Mouse (Mus musculus) heart, embryonic 13.5 days (tissue): ENCODE data around the gene Rcc1l. TPM values are rescaled to one million over a fixed set of nuclear protein-coding genes. Genes with fewer than 3 reads are reported as not detected.

Source experiments
- ATAC-seq: fragments of 200-750 bp; cut with Nextera tagmentation; 2 replicates; pipeline ENCODE4 v1.8.0; 2017; ENCODE audit warnings: moderate TSS enrichment; ENCODE audit not compliant: insufficient number of reproducible peaks, low FRiP score, low TSS enrichment; ENCODE audit errors: extremely low read depth
- H3K27ac ChIP-seq: fragments of 300-500 bp; sonication (generic); replicated peaks from 2 replicates; pipeline ENCODE4 v1.5.1; 2015; ENCODE audit warnings: moderate library complexity, mild to moderate bottlenecking, inconsistent platforms
- H3K27me3 ChIP-seq: fragments of 300-500 bp; sonication (generic); replicated peaks from 2 replicates; pipeline ENCODE4 v1.6.1; 2015; ENCODE audit warnings: mild to moderate bottlenecking, inconsistent platforms
- H3K36me3 ChIP-seq: fragments of 300-500 bp; sonication (generic); 2 replicates; pipeline ENCODE4 v1.6.1; 2015; ENCODE audit warnings: mild to moderate bottlenecking, inconsistent platforms
- H3K4me1 ChIP-seq: fragments of 300-500 bp; sonication (generic); 2 replicates; pipeline ENCODE4 v1.6.1; 2015; ENCODE audit warnings: inconsistent platforms
- H3K4me2 ChIP-seq: fragments of 300-500 bp; sonication (generic); 2 replicates; pipeline ENCODE4 v1.6.1; 2015; ENCODE audit warnings: inconsistent platforms, mild to moderate bottlenecking, moderate library complexity
- H3K4me3 ChIP-seq: fragments of 300-500 bp; sonication (generic); 2 replicates; pipeline ENCODE4 v1.5.1; 2015; ENCODE audit warnings: moderate library complexity, mild to moderate bottlenecking, inconsistent platforms
- H3K9ac ChIP-seq: fragments of 300-500 bp; sonication (generic); 2 replicates; pipeline ENCODE4 v1.6.1; 2015; ENCODE audit warnings: inconsistent platforms, mild to moderate bottlenecking, moderate library complexity
- H3K9me3 ChIP-seq: fragments of 300-500 bp; sonication (generic); 2 replicates; pipeline ENCODE4 v1.6.1; 2016; ENCODE audit warnings: inconsistent platforms
- WGBS: fragments of 180-500 bp; shearing (Covaris S2); methylation state at CpG from one replicate; pipeline ENCODE4 v1.1.7; 2015; ENCODE audit warnings: mixed read lengths; 5-methylcytosine and 5-hydroxymethylcytosine counted together
- polyA plus RNA-seq: library from polyadenylated mRNA; unstranded; fragments of >200 nt; fragmentation: Nextera tagmentation; extraction: Ambion mirVana; gene quantifications from 2 replicates; pipeline ENCODE4 v1.2.1, GENCODE M21; 2015

The Rcc1l gene
- polyA plus RNA-seq, 1 experiment from 2014 or later, result 24.3 TPM

- no peak for ATAC-seq
- peaks cover 20% of the 10 kb centered on the region for H3K36me3 ChIP-seq
- H3K27me3 ChIP-seq, result no peaks in the 10 kb centered on the region
- H3K9ac ChIP-seq, result no peak overlapping the region
- H3K4me1 ChIP-seq, result peaks cover 14% of the 10 kb centered on the region
- H3K27ac ChIP-seq, result no peak overlapping the region
- 71% methylated on average over 5 of the region's 5 CpGs for WGBS
- H3K9me3 ChIP-seq, result no peaks in the 10 kb centered on the region
- H3K4me2 ChIP-seq, result no peak overlapping the region
- no peak overlapping the region for H3K4me3 ChIP-seq
Observed at GRCm38 (mm10) chr5:134114981-134115380, 61.6 kb downstream of the Rcc1l start.

GRCm38 (mm10) chr5:134105829-134106228, 70.7 kb downstream of the Rcc1l start:
- ATAC-seq, result no peak
- Histone ChIP-seq H3K9ac (no peak overlapping the region), H3K4me2 (no peak overlapping the region), H3K4me3 (no peak overlapping the region), H3K4me1 (peaks cover 29% of the 10 kb centered on the region), H3K27ac (no peak overlapping the region), H3K9me3 (no peaks in the 10 kb centered on the region; the same call in 1 of the 2 replicates), H3K27me3 (no peaks in the 10 kb centered on the region), H3K36me3 (peaks cover 13% of the 10 kb centered on the region)
- 76% methylated on average over 8 of the region's 8 CpGs for WGBS

- peak overlapping the region; percentile 52; the same call in 1 of the 2 replicates for H3K9ac ChIP-seq
- no peak for ATAC-seq
- no peak overlapping the region for H3K4me2 ChIP-seq
- WGBS, result 48% methylated on average over 6 of the region's 6 CpGs
- peaks cover 43% of the 10 kb centered on the region for H3K4me1 ChIP-seq
- no peak overlapping the region for H3K4me3 ChIP-seq
- H3K27me3 ChIP-seq, result no peaks in the 10 kb centered on the region
- H3K9me3 ChIP-seq, result no peaks in the 10 kb centered on the region; the same call in 1 of the 2 replicates
- no peak overlapping the region; the same call in 1 of the 2 replicates for H3K27ac ChIP-seq
- H3K36me3 ChIP-seq, result peaks cover 8% of the 10 kb centered on the region
Observed at GRCm38 (mm10) chr5:134102720-134103119, 73.9 kb downstream of the Rcc1l start.

GRCm38 (mm10) chr5:134101883-134102282, 74.7 kb downstream of the Rcc1l start:
- H3K4me3 ChIP-seq, result no peak overlapping the region
- H3K9ac ChIP-seq, result peak overlapping the region; percentile 56; the same call in 1 of the 2 replicates
- no peak for ATAC-seq
- no peaks in the 10 kb centered on the region for H3K27me3 ChIP-seq
- H3K36me3 ChIP-seq, result peaks cover 8% of the 10 kb centered on the region
- H3K4me2 ChIP-seq, result 0 out of 2 replicates have a peak overlapping the region, but pooled peaks have one; percentile 93
- H3K27ac ChIP-seq, result no peak overlapping the region
- 34% methylated on average over 5 of the region's 5 CpGs for WGBS
- no peaks in the 10 kb centered on the region for H3K9me3 ChIP-seq
- peaks cover 43% of the 10 kb centered on the region for H3K4me1 ChIP-seq

GRCm38 (mm10) chr5:134101322-134101721, 75.3 kb downstream of the Rcc1l start:
- H3K9ac ChIP-seq, result peak overlapping the region; percentile 56; the same call in 1 of the 2 replicates
- H3K4me2 ChIP-seq, result peak overlapping the region; percentile 93
- H3K4me3 ChIP-seq, result no peak overlapping the region

GRCm38 (mm10) chr5:134100232-134100771, 76.3 kb downstream of the Rcc1l start:
- peak overlapping the region; percentile 95 for H3K9ac ChIP-seq
- peak overlapping the region; percentile 93 for H3K4me2 ChIP-seq
- ATAC-seq, result 0 out of 2 replicates have a peak, but pooled peaks have one; percentile 9
- WGBS, result 7% methylated on average over 17 of the region's 17 CpGs
- H3K36me3 ChIP-seq, result no peaks in the 10 kb centered on the region
- no peaks in the 10 kb centered on the region for H3K9me3 ChIP-seq
- H3K4me1 ChIP-seq, result peaks cover 43% of the 10 kb centered on the region
- H3K4me3 ChIP-seq, result peak overlapping the region; percentile 86
- H3K27ac ChIP-seq, result no peak overlapping the region
- no peaks in the 10 kb centered on the region for H3K27me3 ChIP-seq

More at GRCm38 (mm10) chr5:134101322-134101721, 75.3 kb downstream of the Rcc1l start:
- Histone ChIP-seq H3K27me3 (no peaks in the 10 kb centered on the region), H3K27ac (no peak overlapping the region), H3K9me3 (no peaks in the 10 kb centered on the region), H3K4me1 (peaks cover 43% of the 10 kb centered on the region), H3K36me3 (peaks cover 6% of the 10 kb centered on the region)
- ATAC-seq, result no peak
- WGBS, result 66% methylated on average over 5 of the region's 5 CpGs

GRCm38 (mm10) chr5:134099496-134100211, 76.9 kb downstream of the Rcc1l start, which contains the start of gene Castor2:
Gene Castor2, plus strand, starts transcription at chr5:134099711.
- WGBS, result under 1% methylated on average over 54 of the region's 58 CpGs
- Histone ChIP-seq H3K36me3 (no peaks in the 10 kb centered on the region), H3K4me3 (peak within 1 kb of the TSS; percentile 86), H3K27me3 (no peaks in the 10 kb centered on the region), H3K9ac (peak within 1 kb of the TSS; percentile 95), H3K27ac (peak within 1 kb of the TSS; percentile 72), H3K4me1 (peaks cover 43% of the 10 kb centered on the region), H3K9me3 (no peaks in the 10 kb centered on the region), H3K4me2 (peak within 1 kb of the TSS; percentile 93)
- ATAC-seq, result peak; percentile 76

GRCm38 (mm10) chr5:134098976-134099375, 77.6 kb downstream of the Rcc1l start:
- under 1% methylated on average over 17 of the region's 17 CpGs for WGBS
- peak overlapping the region; percentile 86 for H3K4me3 ChIP-seq
- peak; percentile 33; the same call in 1 of the 2 replicates for ATAC-seq
- H3K9ac ChIP-seq, result peak overlapping the region; percentile 95
- peaks cover 43% of the 10 kb centered on the region for H3K4me1 ChIP-seq
- no peaks in the 10 kb centered on the region for H3K27me3 ChIP-seq
- H3K27ac ChIP-seq, result peak overlapping the region; percentile 72
- H3K4me2 ChIP-seq, result peak overlapping the region; percentile 93
- no peaks in the 10 kb centered on the region for H3K9me3 ChIP-seq
- H3K36me3 ChIP-seq, result no peaks in the 10 kb centered on the region

- 44% methylated on average over 13 of the region's 13 CpGs for WGBS
- H3K4me2 ChIP-seq, result peak overlapping the region; percentile 93
- H3K4me3 ChIP-seq, result peak overlapping the region; percentile 86
- no peaks in the 10 kb centered on the region for H3K27me3 ChIP-seq
- peak overlapping the region; percentile 95 for H3K9ac ChIP-seq
- ATAC-seq, result no peak
- peak overlapping the region; percentile 72; the same call in 1 of the 2 replicates for H3K27ac ChIP-seq
- no peaks in the 10 kb centered on the region for H3K36me3 ChIP-seq
- H3K9me3 ChIP-seq, result no peaks in the 10 kb centered on the region
- peaks cover 40% of the 10 kb centered on the region for H3K4me1 ChIP-seq
Observed at GRCm38 (mm10) chr5:134098341-134098902, 78.2 kb downstream of the Rcc1l start.
